Mouse (Mus musculus) myocyte (in vitro differentiated cells): Measurements from ENCODE around the gene Gcnt7.

Source experiments
- E2F4 ChIP-seq: IDR thresholded peaks from one replicate; pipeline ENCODE4 v1.6.1; 2011; ENCODE audit warnings: mild to moderate bottlenecking, control low read depth, moderate library complexity; ENCODE audit not compliant: insufficient read depth
- POLR2A ChIP-seq: IDR thresholded peaks from one replicate; pipeline ENCODE4 v1.6.1; 2011; ENCODE audit warnings: low read depth, mild to moderate bottlenecking, control low read depth, moderate library complexity; ENCODE audit not compliant: insufficient read length
- TCF12 ChIP-seq: IDR thresholded peaks from one replicate; pipeline ENCODE4 v1.6.1; 2011; ENCODE audit warnings: mild to moderate bottlenecking, control low read depth; ENCODE audit not compliant: poor library complexity, insufficient read depth, severe bottlenecking

DNA sequence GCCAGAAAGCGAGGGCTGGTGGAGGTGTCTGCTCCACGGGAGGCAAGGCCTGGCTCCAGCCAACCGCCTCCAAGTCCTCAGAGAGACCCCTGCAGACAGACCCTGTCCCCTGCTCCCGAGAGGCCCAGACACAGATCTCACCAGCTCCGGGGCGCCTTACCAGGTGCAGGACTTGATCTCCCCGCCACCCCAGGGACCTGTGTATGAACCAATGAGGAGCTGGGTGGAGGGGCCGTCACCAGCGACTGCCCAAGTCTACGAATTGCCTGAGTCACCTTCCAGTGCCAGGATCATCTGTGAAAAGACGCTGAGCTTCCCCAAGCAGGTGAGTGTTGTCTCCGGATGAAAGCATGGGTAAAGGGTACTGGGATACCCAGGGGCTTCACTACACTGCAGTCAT lies 42.2 kb downstream of the Gcnt7 start:
- TF ChIP-seq POLR2A (no peak), E2F4 (no peak), TCF12 (no peak)
